Mouse (Mus musculus) heart, postnatal 0 days (tissue): ENCODE results near the gene Shroom1. TPM values are rescaled to one million over a fixed set of nuclear protein-coding genes. Genes with fewer than 3 reads are reported as not detected.
A peak's percentile ranks its signal among the peaks of the same experiment; 100 is the strongest.

Experiments used
- ATAC-seq: fragments of 200-750 bp; cut with Nextera tagmentation; 2 replicates; pipeline ENCODE4 v1.8.0; 2017; ENCODE audit warnings: low read depth, moderate number of reproducible peaks, moderate library complexity; ENCODE audit not compliant: insufficient read depth
- DNase-seq: peaks from one replicate; pipeline ENCODE4 v3.0.0-alpha.2; 2016; ENCODE audit warnings: low spot score
- H3K27ac ChIP-seq: fragments of 300-500 bp; sonication (generic); 2 replicates; pipeline ENCODE4 v1.5.1; 2014; ENCODE audit warnings: low read depth, mild to moderate bottlenecking
- H3K27me3 ChIP-seq: fragments of 300-500 bp; sonication (generic); 2 replicates; pipeline ENCODE4 v1.6.1; 2014; ENCODE audit warnings: low read length, mixed read lengths; ENCODE audit not compliant: control insufficient read depth, insufficient read depth
- H3K36me3 ChIP-seq: fragments of 300-500 bp; sonication (generic); replicated peaks from 2 replicates; pipeline ENCODE4 v1.6.1; 2014; ENCODE audit warnings: low read length, mixed read lengths; ENCODE audit not compliant: control insufficient read depth, insufficient read depth
- H3K4me1 ChIP-seq: fragments of 300-500 bp; sonication (generic); 2 replicates; pipeline ENCODE4 v1.6.1; 2014; ENCODE audit warnings: antibody characterized with exemption; ENCODE audit not compliant: control insufficient read depth, insufficient read depth
- H3K4me2 ChIP-seq: fragments of 300-500 bp; sonication (generic); 2 replicates; pipeline ENCODE4 v1.6.1; 2014; ENCODE audit warnings: low read depth, mild to moderate bottlenecking, low read length, moderate library complexity
- H3K4me3 ChIP-seq: fragments of 300-500 bp; sonication (generic); 2 replicates; pipeline ENCODE4 v1.5.1; 2014; ENCODE audit warnings: low read depth, low read length
- H3K9ac ChIP-seq: fragments of 300-500 bp; sonication (generic); replicated peaks from 2 replicates; pipeline ENCODE4 v1.6.1; 2014; ENCODE audit warnings: low read depth, low read length, mixed read lengths
- H3K9me3 ChIP-seq: fragments of 300-500 bp; sonication (generic); replicated peaks from 2 replicates; pipeline ENCODE4 v1.6.1; 2016; ENCODE audit warnings: low read length; ENCODE audit not compliant: control insufficient read depth
- CTCF ChIP-seq: IDR thresholded peaks from 2 replicates; pipeline ENCODE4 v1.5.1; 2016; ENCODE audit warnings: antibody characterized with exemption, control low read depth, low read depth
- EP300 ChIP-seq: IDR thresholded peaks from 2 replicates; pipeline ENCODE4 v1.6.1; 2016; ENCODE audit warnings: antibody characterized with exemption, low read depth
- WGBS: fragments of 180-500 bp; shearing (Covaris S2); extraction: QIAGEN DNeasy Blood & Tissue Kit; methylation state at CpG from one replicate; pipeline ENCODE4 v1.1.7; 2014; 5-methylcytosine and 5-hydroxymethylcytosine counted together
- polyA plus RNA-seq: library from polyadenylated mRNA; unstranded; fragments of >200 nt; fragmentation: Nextera tagmentation; extraction: Ambion mirVana; gene quantifications from 2 replicates; pipeline ENCODE4 v1.2.1, GENCODE M21; 2015
- total RNA-seq: library from RNA; depleted of rRNA; stranded (reverse); fragments of >200 nt; gene quantifications from 2 replicates; pipeline ENCODE4 v1.2.3, GENCODE M21; 2014; ENCODE audit warnings: low replicate concordance

The Shroom1 gene
- total and polyA plus RNA-seq, 2 experiments from 2014 or later, result 0.40 to 2.9 TPM

DNA sequence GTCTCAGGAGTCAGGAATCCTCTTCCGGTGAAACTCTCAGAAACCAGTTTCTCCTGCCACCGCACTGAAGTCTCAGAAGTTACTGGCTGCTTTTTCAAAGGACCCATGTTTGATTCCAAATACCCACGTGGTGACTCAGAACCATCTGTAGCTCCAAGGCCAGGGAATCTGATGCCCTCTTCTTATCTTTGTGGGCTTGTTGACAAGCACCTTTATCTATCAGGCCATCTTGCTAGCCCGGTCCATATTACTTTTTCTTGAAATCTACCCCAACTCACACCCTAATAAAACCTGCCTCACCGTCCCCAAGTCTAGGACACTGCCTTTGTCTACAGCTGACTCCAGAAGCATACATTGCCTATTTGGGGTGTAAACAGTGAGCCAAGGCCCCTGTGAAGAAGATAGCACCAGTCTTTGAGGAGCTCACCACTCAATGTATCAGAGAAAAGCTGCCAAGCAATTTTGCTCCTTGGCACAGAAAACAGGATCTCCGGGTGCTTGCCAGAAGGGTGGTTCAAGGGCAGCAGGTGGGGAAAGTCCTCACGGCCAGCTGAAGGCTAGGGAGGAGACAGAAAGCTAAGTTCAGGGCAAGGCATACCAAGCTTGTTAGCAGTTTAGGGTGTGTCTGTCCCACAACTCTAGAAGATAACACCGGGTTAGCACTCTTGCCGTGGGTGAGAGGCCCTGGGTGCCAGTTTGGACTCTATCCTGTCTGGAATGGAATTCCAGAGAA lies 26.3 kb downstream of the Shroom1 start:
- TF ChIP-seq CTCF (no peak), EP300 (no peak)
- WGBS, result 52% methylated on average over 9 of the region's 9 CpGs
- Histone ChIP-seq H3K9ac (no peak overlapping the region), H3K4me2 (no peak overlapping the region), H3K9me3 (no peaks in the 10 kb centered on the region), H3K27me3 (peaks cover 31% of the 10 kb centered on the region), H3K36me3 (no peaks in the 10 kb centered on the region), H3K4me1 (peaks cover 10% of the 10 kb centered on the region; the same call in 1 of the 2 replicates), H3K4me3 (no peak overlapping the region), H3K27ac (no peak overlapping the region)
- ATAC-seq (no peak), DNase-seq (no peak)

DNA sequence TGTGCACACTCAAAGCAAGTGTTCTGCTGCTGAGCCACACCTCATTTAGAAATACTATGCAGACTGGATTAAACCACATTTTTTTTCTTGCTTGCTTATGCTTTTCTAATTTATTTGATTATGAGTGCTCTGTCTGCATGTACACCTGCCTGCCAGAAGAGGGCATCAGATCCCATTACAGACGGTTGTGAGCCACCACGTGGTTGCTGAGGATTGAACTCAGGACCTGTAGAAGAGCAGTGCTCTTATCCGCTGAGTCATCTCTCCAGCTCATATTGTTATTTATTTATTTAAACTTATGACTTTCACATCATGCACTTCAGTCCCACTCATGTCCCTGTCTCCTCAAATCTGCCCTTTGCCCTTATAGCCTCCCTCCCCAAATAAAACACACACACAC lies 28.7 kb downstream of the Shroom1 start:
- H3K9me3 ChIP-seq, result no peaks in the 10 kb centered on the region
- DNase-seq (no peak), ATAC-seq (no peak)
- H3K27ac ChIP-seq, result no peak overlapping the region
- TF ChIP-seq EP300 (no peak), CTCF (peak; percentile 31)
- H3K4me3 ChIP-seq, result no peak overlapping the region
- H3K9ac ChIP-seq, result no peak overlapping the region
- 50% methylated on average over 3 of the region's 3 CpGs for WGBS
- no peaks in the 10 kb centered on the region; the same call in 1 of the 2 replicates for H3K4me1 ChIP-seq
- peaks cover 9% of the 10 kb centered on the region; the same call in 1 of the 2 replicates for H3K27me3 ChIP-seq
- H3K4me2 ChIP-seq, result no peak overlapping the region
- no peaks in the 10 kb centered on the region for H3K36me3 ChIP-seq

DNA sequence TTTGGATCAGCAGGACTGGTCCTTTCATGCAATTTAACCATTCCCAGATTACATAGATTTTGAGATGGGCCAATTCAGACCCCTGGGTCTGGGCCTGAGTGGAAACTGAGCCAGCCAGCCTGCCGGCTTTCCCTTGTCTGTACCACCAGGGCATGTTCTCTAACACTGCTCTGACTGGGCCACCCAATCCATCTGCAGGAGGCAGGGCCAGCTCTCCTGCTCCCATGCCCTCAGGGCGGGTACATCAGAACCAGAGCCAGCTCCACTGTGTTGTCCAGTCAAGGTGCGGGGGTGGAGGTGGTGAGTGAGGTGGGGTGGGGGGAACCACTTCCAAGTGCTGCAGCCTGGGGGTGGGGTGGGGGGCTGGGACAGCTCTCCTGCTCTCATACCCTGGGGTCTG lies 29.3 kb downstream of the Shroom1 start:
- Histone ChIP-seq H3K4me3 (no peak overlapping the region), H3K4me2 (no peak overlapping the region), H3K27ac (no peak overlapping the region), H3K9ac (no peak overlapping the region), H3K27me3 (peaks cover 9% of the 10 kb centered on the region; the same call in 1 of the 2 replicates), H3K9me3 (no peaks in the 10 kb centered on the region), H3K4me1 (no peaks in the 10 kb centered on the region; the same call in 1 of the 2 replicates), H3K36me3 (no peaks in the 10 kb centered on the region)
- 89% methylated on average over 3 of the region's 3 CpGs for WGBS
- ATAC-seq, result no peak
- no peak for TF ChIP-seq EP300
- TF ChIP-seq CTCF, result no peak
- DNase-seq, result no peak

DNA sequence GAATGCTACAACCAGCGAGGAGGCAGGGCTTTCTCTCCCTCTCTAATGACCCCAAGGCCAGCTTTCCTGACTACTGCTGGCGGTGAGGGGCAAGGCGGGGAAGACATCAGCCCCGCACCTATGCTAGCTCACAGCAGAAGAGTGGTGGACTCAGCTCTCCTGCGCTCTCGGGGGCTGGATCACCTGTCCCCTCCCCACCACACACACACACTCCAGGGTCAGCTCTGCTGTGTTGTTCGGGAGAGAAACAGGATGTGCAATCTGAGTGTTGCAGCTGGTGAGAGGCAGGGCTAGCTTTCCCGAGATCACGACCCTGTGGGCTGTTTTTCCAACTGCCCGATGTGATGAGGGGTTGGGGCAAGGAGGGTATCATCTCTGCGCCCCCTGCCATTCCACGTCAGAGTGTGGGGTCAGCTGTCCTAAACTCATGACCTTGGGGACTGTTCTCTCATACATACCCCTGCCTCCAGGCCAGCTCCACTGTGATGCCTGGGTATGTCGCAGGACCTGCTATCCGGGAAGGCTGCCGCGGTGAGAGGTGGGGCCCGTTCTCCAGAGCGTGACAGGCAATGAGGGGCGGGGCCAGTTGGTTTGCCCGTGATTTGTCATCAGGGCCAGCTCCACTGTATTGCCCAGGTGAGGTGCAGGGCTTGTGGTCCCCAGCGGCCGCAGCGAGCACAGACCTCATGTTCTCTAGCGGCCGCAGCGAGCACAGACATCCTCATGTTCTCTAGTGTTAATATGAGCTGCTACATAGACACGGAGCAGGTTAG lies 30.0 kb downstream of the Shroom1 start:
- Histone ChIP-seq H3K4me1 (no peaks in the 10 kb centered on the region; the same call in 1 of the 2 replicates), H3K27me3 (peaks cover 9% of the 10 kb centered on the region; the same call in 1 of the 2 replicates), H3K36me3 (no peaks in the 10 kb centered on the region), H3K9ac (no peak overlapping the region), H3K27ac (no peak overlapping the region), H3K4me3 (peak overlapping the region; percentile 13; the same call in 1 of the 2 replicates), H3K4me2 (peak overlapping the region; percentile 42), H3K9me3 (no peaks in the 10 kb centered on the region)
- ATAC-seq (peak; percentile 36; the same call in 1 of the 2 replicates), DNase-seq (no peak)
- TF ChIP-seq EP300, result no peak
- TF ChIP-seq CTCF, result no peak
- WGBS, result 16% methylated on average over 27 of the region's 27 CpGs

DNA sequence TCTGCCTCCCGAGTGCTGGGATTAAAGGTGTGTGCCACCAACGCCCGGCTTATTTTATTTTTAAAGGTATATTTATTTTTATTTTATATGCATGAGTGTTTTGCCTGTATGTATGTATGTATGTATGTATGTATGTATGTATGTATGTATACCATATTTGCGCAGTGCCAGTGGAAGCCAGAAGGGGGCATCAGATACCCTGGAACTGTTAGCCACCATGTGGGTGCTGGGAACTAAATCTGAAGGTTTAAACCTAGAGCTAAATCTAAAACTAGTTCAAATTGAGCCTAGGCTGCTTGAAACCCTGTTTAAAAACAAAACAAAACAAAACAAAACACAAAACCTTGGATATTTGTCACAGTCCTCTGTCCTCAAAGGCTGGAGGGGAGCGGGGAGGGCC lies 32.0 kb downstream of the Shroom1 start:
- no peak for DNase-seq
- TF ChIP-seq EP300 (no peak), CTCF (no peak)
- H3K27ac ChIP-seq, result no peak overlapping the region
- ATAC-seq, result no peak
- WGBS, result 95% methylated on average over 5 of the region's 5 CpGs
- H3K4me3 ChIP-seq, result no peak overlapping the region
- H3K4me1 ChIP-seq, result no peaks in the 10 kb centered on the region; the same call in 1 of the 2 replicates
- H3K27me3 ChIP-seq, result peaks cover 9% of the 10 kb centered on the region; the same call in 1 of the 2 replicates
- H3K4me2 ChIP-seq, result no peak overlapping the region
- no peak overlapping the region for H3K9ac ChIP-seq
- no peaks in the 10 kb centered on the region for H3K36me3 ChIP-seq
- H3K9me3 ChIP-seq, result no peaks in the 10 kb centered on the region
